Mouse (Mus musculus) T-helper 2 cell (primary cell): ENCODE measurements at regions not wholly inside any gene's neighbourhood (a gene's known extent, or its start where the extent isn't known, plus 50 kb on each side); places are given as distances from the start of the nearest gene placed in this dataset.
"Not testable (repeated sequence)": the region's sequence is repeated elsewhere in the genome, so short reads cannot be mapped to it uniquely, and the experiment has no call there.

Experiments
- in situ Hi-C: fragments of 300-600 bp; cut with MboI, MseI; formaldehyde crosslinking; loops from one replicate; pipeline ENCODE4 v1.15.1; 2025; ENCODE audit warnings: high pct_unique_total_duplicates

DNA sequence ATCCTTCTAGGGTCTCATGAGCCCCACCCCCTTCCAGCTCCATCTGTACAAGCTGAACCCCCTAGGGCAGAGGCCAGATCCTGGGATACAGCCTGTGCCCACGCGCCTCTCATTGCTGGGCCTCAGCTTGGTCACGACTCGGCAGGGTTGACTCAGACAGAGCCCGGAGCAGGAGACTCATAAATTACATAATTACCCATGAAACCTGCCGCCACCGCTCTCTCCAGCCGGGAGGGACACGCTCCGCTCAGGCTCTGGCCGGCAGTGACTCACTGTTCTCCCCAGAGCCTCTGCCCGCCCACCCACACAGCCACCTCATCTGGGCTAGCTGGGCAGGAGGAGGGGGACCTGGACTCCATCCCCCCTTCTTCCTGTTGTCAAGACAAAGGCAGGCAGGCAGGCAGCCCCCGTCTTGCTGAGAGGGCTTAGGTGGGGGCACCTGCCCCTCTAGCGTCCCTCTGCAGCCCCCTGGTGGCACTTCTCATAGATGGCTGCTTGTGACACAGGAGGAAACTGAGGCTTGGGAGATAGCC lies 149.6 kb upstream of the Rtl1 start:
- in situ Hi-C loops: no loop called here

GRCm38 (mm10) chr12:109754986-109755385 lies 154.9 kb upstream of the Rtl1 start:
- in situ Hi-C loops: no loop called here

GRCm38 (mm10) chr12:109764293-109764692 lies 164.2 kb upstream of the Rtl1 start:
- in situ Hi-C loops: no loop called here

DNA sequence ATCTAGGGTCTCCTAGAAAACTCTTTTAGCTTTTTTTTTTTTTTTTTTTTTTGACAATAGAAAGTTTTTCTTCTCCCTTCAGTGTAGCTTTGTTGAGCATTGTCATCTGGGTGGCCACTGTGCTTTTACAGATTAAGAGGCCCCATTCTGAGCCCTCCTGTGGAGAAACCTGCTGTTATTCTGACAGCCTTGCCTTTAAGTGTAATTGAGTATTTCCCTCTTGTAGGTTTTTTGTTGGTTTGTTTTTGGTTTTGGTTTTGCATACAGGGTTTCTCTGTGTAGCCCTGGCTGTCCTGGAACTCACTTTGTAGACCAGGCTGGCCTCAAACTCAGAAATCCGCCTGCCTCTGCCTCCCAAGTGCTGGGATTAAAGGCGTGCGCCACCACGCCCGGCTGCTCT lies 166.5 kb upstream of the Rtl1 start:
- in situ Hi-C loops: not testable (repeated sequence)

DNA sequence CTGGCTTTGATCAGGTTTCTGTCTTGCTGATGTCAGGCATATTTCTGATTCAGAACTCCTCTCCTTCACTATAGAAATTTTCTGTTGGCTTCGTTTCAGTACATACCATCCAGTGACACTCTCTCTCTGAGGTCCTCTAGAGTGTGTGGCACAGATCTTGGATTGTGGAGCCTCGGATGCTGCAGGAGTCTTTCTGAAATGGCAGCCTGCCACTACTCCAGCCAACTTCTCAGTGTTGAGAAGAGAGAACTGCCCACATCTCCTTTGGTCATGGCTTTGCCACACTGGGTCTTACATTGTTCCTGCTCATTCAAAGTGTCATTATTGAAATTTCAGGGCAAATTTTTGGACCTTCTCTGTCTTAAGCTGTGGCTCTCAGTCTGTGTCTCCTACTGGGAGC lies 172.4 kb upstream of the Rtl1 start:
- in situ Hi-C loops: no loop called here

DNA sequence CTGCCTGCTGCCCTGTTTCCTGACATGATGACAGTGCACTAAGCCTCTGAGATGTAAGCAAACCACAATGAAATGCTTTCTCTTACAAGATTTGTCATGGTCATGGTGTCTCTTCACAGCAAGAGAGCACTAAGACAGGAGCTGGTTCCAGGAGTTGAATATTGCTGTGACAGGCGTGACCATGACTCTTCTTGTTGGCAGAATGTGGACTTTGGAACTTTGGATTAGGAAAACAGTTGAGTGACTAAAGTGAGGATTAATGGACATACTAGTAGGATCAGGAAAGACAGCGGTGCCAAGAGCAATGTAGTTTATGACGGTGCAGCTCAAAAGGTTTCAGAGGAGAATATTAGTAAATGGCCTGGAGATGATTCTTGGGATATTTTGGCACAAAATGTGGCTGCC lies 173.8 kb upstream of the Rtl1 start:
- in situ Hi-C loops: no loop called here

GRCm38 (mm10) chr12:109798846-109799245 lies 198.7 kb upstream of the Rtl1 start:
- in situ Hi-C loops: no loop called here

GRCm38 (mm10) chr12:109799395-109799794 lies 199.3 kb upstream of the Rtl1 start:
- in situ Hi-C loops: no loop called here

DNA sequence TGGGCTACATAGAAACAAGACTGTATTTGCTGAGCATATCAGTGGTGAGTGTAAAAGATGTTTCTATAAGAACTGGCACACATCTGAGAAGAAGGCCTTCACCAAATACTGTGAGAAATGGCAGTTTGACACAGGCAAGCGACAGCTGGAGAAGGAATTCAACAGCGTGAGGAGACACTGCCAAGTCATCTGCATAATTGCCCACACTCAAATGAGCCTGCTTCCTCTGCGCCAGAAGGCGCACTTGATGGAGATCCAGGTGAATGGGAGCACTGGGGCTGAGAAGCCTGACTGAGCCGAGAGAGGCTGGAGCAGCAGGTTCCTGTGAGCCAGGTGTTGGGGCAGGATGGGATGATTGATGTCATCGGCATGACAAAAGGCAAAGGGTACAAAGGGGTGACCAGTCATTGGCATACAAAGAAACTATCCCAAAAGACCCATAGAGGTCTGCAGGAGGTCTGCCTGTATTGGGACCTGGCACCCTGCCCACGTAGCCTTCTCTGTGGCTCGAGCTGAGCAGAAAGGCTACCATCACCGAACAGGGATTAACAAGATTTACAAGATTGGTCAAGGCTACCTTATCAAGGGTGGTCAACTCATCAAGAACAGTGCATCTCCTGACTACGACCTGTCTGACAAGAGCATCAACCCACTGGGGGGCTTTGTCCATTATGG lies 227.2 kb upstream of the Rtl1 start:
- in situ Hi-C loops: no loop called here

- in situ Hi-C loops: no loop called here
Observed at GRCm38 (mm10) chr12:109830303-109831020, 230.3 kb upstream of the Rtl1 start.

- in situ Hi-C loops: no loop called here
Observed at GRCm38 (mm10) chr12:109832964-109833363, 232.8 kb upstream of the Rtl1 start.

GRCm38 (mm10) chr12:109836521-109836920 lies 236.4 kb upstream of the Rtl1 start:
- in situ Hi-C loops: no loop called here

GRCm38 (mm10) chr12:109839126-109839587 lies 239.0 kb upstream of the Rtl1 start:
- in situ Hi-C loops: no loop called here

GRCm38 (mm10) chr12:109839946-109840524 lies 239.9 kb upstream of the Rtl1 start:
- in situ Hi-C loops: no loop called here

DNA sequence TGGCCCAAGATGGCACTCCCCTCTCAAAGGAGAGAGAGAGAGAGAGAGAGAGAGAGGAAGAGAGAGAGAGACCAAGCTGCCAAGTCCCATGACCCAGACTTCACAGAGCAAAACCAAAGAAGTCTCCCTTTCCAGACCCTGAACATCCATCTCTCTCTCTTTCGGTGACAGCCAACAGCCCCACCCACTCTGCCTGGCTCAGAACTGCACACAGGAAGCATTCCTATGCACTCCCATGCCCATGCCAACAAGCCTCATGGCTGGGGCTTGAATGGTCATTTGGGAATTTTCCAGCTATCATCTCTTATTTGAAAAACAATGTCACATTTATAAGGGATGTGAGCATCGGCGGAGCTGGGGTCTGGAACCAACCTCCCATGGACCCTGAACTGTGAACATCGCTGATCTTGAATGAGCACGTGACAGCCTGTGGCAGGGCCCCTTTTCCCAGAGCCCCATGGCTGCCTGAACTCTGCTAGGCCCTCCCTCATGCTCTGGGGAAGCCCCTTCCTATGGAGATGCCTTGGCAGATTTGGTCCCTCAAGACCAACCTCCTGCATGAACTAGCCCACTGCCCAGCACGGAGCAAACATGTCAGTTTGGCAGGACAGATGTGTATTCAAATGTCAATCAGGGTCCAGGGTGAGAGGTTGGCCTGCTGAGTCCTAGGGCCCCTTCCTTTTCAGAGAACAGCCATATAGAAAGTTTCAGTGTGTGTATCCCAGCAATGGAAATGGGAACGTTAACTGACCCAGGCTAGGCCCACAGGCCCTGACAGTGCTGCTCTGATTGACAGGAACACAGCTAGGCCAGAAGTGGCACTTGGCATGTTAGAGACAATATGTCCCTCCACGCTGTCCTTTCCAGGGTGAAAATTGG lies 244.8 kb upstream of the Rtl1 start:
- in situ Hi-C loops: no loop called here

DNA sequence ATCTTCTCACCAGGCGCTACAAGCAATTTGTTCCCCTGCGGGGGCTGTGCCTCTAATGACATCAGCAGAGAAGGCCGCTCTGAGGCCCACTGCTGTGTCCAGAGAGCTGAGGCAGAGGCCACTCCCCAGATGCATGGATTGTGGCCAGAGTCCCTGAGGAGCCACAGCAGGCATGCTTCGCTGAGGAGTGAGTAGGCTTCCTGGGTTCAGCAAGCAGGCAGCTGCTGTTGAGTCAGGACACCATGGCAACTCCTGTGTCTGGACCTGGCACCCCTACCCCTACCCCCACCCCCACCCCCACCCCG lies 245.4 kb upstream of the Rtl1 start:
- in situ Hi-C loops: no loop called here

- in situ Hi-C loops: no loop called here
Observed at GRCm38 (mm10) chr12:109856336-109856735, 256.2 kb upstream of the Rtl1 start.

- in situ Hi-C loops: no loop called here
Observed at GRCm38 (mm10) chr12:109857705-109858104, 257.6 kb upstream of the Rtl1 start.

GRCm38 (mm10) chr12:109864826-109865225 lies 264.7 kb upstream of the Rtl1 start:
- in situ Hi-C loops: no loop called here

DNA sequence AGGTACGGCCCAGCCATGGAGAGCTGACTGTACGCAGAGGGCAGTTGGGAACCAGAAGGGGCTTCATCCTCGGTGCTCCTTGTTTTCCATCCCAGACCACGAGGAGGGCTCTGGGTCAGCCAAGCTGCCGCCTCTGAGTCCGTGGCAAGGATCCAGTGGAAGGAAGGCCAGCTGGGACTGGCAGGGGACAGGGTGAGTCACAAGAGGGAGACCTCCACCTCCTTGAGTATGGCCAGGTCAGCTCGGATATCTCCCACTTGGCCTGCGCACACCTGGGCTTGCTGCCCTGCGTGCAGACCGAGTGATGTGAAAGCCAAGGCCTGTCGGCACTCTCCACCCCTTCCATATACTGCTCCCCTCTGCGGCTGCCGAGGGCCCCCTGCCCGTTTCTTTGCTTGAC lies 270.9 kb upstream of the Rtl1 start:
- in situ Hi-C loops: no loop called here

DNA sequence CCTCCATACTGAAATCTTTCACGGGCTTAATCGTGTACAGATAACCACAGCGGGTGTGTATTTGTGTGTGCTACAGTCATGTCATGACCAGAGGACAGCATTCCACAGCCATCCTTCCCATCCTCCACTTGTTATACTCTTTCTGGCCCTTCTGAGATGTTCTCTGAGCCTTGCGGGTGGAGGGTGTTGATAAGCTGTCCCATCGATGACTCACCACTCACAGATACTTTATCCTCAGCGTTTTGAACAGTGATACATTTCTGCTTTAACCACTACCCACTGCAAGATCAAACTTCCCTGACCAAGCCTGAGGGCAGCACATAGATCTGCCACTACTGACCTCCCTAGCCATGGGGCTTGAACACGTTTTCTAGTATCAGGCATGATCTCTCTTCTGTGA lies 274.3 kb upstream of the Rtl1 start:
- in situ Hi-C loops: no loop called here

- in situ Hi-C loops: no loop called here
Observed at GRCm38 (mm10) chr12:109881108-109881507, 281.0 kb upstream of the Rtl1 start.
